Comparison of ENCODE assay signal across 27 mouse cellular contexts in the genomic region with DNA sequence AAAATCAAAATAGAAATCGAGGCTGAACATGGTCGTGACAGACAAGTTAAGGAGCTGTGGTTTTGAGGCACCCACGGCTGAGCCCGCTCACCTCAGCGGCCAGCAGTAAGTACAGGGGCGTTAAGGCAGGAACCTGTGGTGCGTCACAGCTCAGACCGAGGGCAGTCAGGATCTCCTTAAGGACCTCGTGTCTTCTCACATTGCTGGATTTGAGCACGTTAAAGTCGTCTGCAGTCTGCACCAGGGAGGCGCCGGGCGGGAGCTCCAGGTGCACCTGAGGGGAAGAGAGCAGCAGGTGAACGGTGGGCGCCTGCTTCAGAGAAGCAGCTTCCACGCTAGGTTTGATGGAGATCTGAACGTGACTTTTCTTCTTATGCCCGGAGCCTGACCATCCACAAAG.
"Had no signal": no experiment of that assay in that cellular context is flagged by ENCODE, and none has a peak within 500 bp of the region (broad histone marks: within the 10 kb centered on the region; RNA-seq: fewer than 3 reads in every experiment).

No protein-coding gene starts in this region.

- DNase-seq: left cerebral cortex, postnatal 4 days; liver; liver, embryonic 13.5 days; liver, postnatal 0 days; lung, adult 18-20 months; lung, adult 2 months; lung, embryonic 14.5 days; lung, postnatal 10 days; lung, postnatal 14 days; lung, postnatal 36 days; midbrain, embryonic 14.5 days had no signal

- H3K27ac ChIP-seq: left cerebral cortex, adult 2 months; limb, embryonic 10.5 days; limb, embryonic 12.5 days; limb, embryonic 13.5 days; limb, embryonic 15.5 days; liver, embryonic 12.5 days; liver, embryonic 13.5 days; liver, embryonic 14.5 days; liver, embryonic 15.5 days; lung, embryonic 15.5 days; macrophage; midbrain, embryonic 10.5 days; midbrain, embryonic 12.5 days; midbrain, embryonic 13.5 days; midbrain, embryonic 15.5 days had no signal

- H3K4me3 ChIP-seq: left cerebral cortex, adult 2 months; limb, embryonic 10.5 days; limb, embryonic 12.5 days; limb, embryonic 13.5 days; limb, embryonic 15.5 days; liver, embryonic 12.5 days; liver, embryonic 13.5 days; liver, embryonic 15.5 days; lung, embryonic 15.5 days; megakaryocyte, embryonic 14.5 days; midbrain, embryonic 10.5 days; midbrain, embryonic 12.5 days; midbrain, embryonic 13.5 days; midbrain, embryonic 15.5 days; myocyte had no signal
